Mouse (Mus musculus): ENCODE measurements at regions not wholly inside any gene's neighbourhood (a gene's known extent, or its start where the extent isn't known, plus 50 kb on each side); places are given as distances from the start of the nearest gene placed in this dataset.
"Not testable (repeated sequence)": the region's sequence is repeated elsewhere in the genome, so short reads cannot be mapped to it uniquely, and the experiment has no call there.

DNA sequence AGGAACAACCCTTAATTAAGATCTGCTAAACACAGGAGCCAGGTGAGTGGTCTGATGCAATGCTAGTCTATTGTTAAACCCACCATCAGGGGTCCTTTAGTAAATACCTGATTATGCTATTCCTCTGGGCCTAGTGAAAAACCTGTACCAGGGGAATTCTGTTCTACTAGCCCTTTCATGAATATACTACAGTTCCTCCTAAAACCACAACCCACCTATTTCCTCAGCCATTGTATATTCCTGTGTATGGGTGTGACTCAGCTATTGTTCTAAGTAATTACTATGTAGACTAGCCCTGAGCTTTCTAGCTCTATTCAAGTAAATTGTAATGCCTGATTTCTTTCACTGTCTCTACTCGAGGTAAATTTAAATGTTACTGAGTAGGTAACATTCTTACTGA, 57.0 kb upstream of the Egfem1 start:
- DNase-seq (ENCODE audit: extremely low read depth, low read depth, low spot score); H3K79me2 ChIP-seq (ENCODE audit: control insufficient read depth, insufficient read depth, low read length); H3K27ac ChIP-seq (replicated peaks; ENCODE audit: insufficient read depth, low read depth, low read length); H3K27me3 ChIP-seq (ENCODE audit: control insufficient read depth, insufficient read depth, low read length); H3K36me3 ChIP-seq (ENCODE audit: control insufficient read depth, insufficient read depth, low read length); H3K4me1 ChIP-seq (ENCODE audit: control insufficient read depth, insufficient read depth, low read length); H3K4me3 ChIP-seq (ENCODE audit: insufficient read depth, low read depth, low read length); H3K9ac ChIP-seq (ENCODE audit: low read depth, low read length): not testable (repeated sequence)
- WGBS, result 51% methylated on average over 1 of the region's 1 CpGs

- Histone ChIP-seq H3K27me3 (ENCODE audit: control insufficient read depth, insufficient read depth, low read length) (no peaks in the 10 kb centered on the region), H3K4me1 (ENCODE audit: control insufficient read depth, insufficient read depth, low read length) (no peaks in the 10 kb centered on the region), H3K27ac (replicated peaks; ENCODE audit: insufficient read depth, low read depth, low read length) (no peak overlapping the region), H3K9ac (ENCODE audit: low read depth, low read length) (no peak overlapping the region), H3K79me2 (ENCODE audit: control insufficient read depth, insufficient read depth, low read length) (no peaks in the 10 kb centered on the region), H3K36me3 (ENCODE audit: control insufficient read depth, insufficient read depth, low read length) (no peaks in the 10 kb centered on the region), H3K4me3 (ENCODE audit: insufficient read depth, low read depth, low read length) (no peak overlapping the region)
- 66% methylated on average over 2 of the region's 2 CpGs for WGBS
- TF ChIP-seq POLR2A (IDR thresholded peaks at IDR 0.05; ENCODE audit: extremely low read depth, insufficient read depth, low read length) (no peak), CTCF (IDR thresholded peaks at IDR 0.05; ENCODE audit: low read depth, low read length) (no peak)
- no peak for DNase-seq (ENCODE audit: extremely low read depth, low read depth, low spot score)
Measured at GRCm38 (mm10) chr3:29027726-29028125, 54.1 kb upstream of the Egfem1 start.

- no peak for DNase-seq (ENCODE audit: extremely low read depth, low read depth, low spot score)
- Histone ChIP-seq H3K4me3 (ENCODE audit: insufficient read depth, low read depth, low read length) (no peak overlapping the region), H3K36me3 (ENCODE audit: control insufficient read depth, insufficient read depth, low read length) (no peaks in the 10 kb centered on the region), H3K27me3 (ENCODE audit: control insufficient read depth, insufficient read depth, low read length) (no peaks in the 10 kb centered on the region), H3K27ac (replicated peaks; ENCODE audit: insufficient read depth, low read depth, low read length) (no peak overlapping the region), H3K4me1 (ENCODE audit: control insufficient read depth, insufficient read depth, low read length) (no peaks in the 10 kb centered on the region), H3K9ac (ENCODE audit: low read depth, low read length) (no peak overlapping the region), H3K79me2 (ENCODE audit: control insufficient read depth, insufficient read depth, low read length) (no peaks in the 10 kb centered on the region)
- WGBS, result 77% methylated on average over 7 of the region's 7 CpGs
- TF ChIP-seq CTCF (IDR thresholded peaks at IDR 0.05; ENCODE audit: low read depth, low read length) (no peak), POLR2A (IDR thresholded peaks at IDR 0.05; ENCODE audit: extremely low read depth, insufficient read depth, low read length) (no peak)
Measured at GRCm38 (mm10) chr3:29030791-29031190, 51.0 kb upstream of the Egfem1 start.

- Histone ChIP-seq H3K4me1 (ENCODE audit: control insufficient read depth, insufficient read depth, low read length) (no peaks in the 10 kb centered on the region), H3K4me3 (ENCODE audit: insufficient read depth, low read depth, low read length) (no peak overlapping the region), H3K27ac (replicated peaks; ENCODE audit: insufficient read depth, low read depth, low read length) (no peak overlapping the region), H3K9ac (ENCODE audit: low read depth, low read length) (no peak overlapping the region), H3K79me2 (ENCODE audit: control insufficient read depth, insufficient read depth, low read length) (no peaks in the 10 kb centered on the region), H3K27me3 (ENCODE audit: control insufficient read depth, insufficient read depth, low read length) (no peaks in the 10 kb centered on the region), H3K36me3 (ENCODE audit: control insufficient read depth, insufficient read depth, low read length) (no peaks in the 10 kb centered on the region)
- 31% methylated on average over 3 of the region's 3 CpGs for WGBS
- DNase-seq (ENCODE audit: extremely low read depth, low read depth, low spot score), result peak; percentile 6
- TF ChIP-seq POLR2A (IDR thresholded peaks at IDR 0.05; ENCODE audit: extremely low read depth, insufficient read depth, low read length) (no peak), CTCF (IDR thresholded peaks at IDR 0.05; ENCODE audit: low read depth, low read length) (peak; percentile 68)
Measured at GRCm38 (mm10) chr3:29031811-29032210, 50.0 kb upstream of the Egfem1 start.

Measured in liver, adult 2 months (tissue).